Mouse (Mus musculus) E14TG2a.4 (cell line): ENCODE results near the gene Rgs3.

Experiments used
- CTCF ChIP-seq: conservative IDR thresholded peaks from 2 replicates; pipeline ENCODE4 v1.5.1; 2014; ENCODE audit warnings: low read length
- NANOG ChIP-seq: IDR thresholded peaks from 2 replicates; pipeline ENCODE4 v1.6.1; 2014; ENCODE audit warnings: borderline replicate concordance, low read length, mixed read lengths

DNA sequence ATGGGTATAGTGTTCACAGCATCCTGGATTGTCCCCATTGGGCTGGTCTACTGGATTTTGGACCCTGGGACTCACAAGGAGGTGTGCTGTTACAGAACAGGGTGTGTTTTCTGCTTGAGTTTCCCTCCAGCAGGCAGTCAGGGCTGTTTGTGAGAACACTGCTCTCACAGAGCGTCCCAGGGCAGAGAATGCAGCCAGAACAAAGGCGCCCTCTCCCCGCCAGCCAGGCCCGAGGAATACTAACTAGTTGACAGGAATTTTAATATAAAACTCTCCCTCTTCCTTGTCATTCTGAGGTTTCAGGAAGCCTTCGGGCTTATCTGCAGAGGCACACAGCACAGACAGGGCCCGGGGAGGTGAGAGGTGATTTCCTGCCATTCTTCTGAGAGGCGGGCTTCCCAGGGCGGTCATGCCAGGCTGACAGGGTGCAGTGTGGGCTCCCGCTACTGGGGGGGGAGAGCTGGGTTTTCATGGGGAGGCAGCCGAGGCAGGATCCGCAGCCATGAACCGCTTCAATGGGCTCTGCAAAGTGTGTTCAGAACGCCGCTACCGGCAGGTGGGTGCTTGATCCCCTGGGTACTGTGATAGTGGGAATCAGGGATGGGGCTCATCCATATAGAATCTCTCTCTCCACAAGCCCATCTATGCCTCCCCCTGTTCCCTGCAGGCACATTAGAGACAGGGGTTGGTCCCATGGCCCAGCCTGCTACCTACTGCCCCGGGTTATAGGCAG lies 59.8 kb downstream of the Rgs3 start:
- TF ChIP-seq CTCF: no peak
- TF ChIP-seq NANOG: no peak
